9 mouse cellular contexts compared by ENCODE assay signal in the genomic region with DNA sequence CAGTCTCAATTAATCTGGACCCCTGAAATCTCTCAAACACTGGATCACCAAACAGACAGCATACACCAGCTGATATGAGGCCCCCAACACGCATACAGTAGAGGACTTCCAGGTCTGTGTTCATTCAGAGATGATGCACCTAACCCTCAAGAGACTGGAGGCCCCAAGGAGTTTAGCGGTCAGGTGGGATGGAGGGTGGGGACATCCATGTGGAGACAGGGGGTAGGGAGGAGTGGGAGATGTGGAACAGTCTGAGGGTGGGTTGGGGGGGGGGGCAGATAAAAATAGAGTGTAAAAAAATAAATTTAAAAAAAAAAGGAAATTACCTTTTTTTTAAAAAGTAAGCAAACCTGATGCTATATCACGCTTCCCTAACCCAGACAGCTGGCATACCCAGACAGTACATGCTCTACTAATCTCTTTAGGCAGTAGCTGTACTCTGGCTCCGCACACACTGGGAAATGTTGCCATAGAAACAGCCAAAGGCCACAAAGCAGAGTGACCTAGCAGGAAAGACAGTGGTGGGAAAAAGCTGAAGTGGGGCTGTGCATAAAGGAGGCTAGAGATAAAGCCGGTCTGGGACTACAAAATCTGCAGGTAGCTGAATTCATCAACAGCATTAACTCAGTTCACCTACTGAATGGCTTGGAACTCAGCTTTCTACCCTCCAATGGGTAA. TPM values are rescaled to one million over a fixed set of nuclear protein-coding genes. Genes with fewer than 3 reads are reported as not detected.
DNase-seq lines count a peak whose midpoint lies in the region; ATAC-seq lines count a peak whose summit lies in the region.
"Had no signal": no experiment of that assay in that cellular context is flagged by ENCODE, and none has a peak within 500 bp of the region (broad histone marks: within the 10 kb centered on the region; RNA-seq: fewer than 3 reads in every experiment).

No protein-coding gene starts in this region.

- no peak overlapping the region for H3K9ac ChIP-seq in neural tube, embryonic 11.5 days (ENCODE audit: low read length)
- no peak overlapping the region for H3K9ac ChIP-seq in stomach, embryonic 16.5 days (ENCODE audit: low read length)

- DNase-seq in neural tube, embryonic 11.5 days (ENCODE audit: low spot score), result peak; percentile 29
- no peak for DNase-seq in neural tube, embryonic 10.5 days (ENCODE audit: extremely low spot score, low spot score)
- DNase-seq in hindbrain, embryonic 10.5 days (ENCODE audit: low spot score), result peak; percentile 41
- peak; percentile 12 for DNase-seq in liver
- no peak for DNase-seq in frontal cortex, postnatal 10 days (ENCODE audit: low spot score in 2 of 2)
- DNase-seq in thymus, postnatal 14 days, result no peak

- H3K27ac ChIP-seq in neural tube, embryonic 11.5 days (ENCODE audit: low read depth, low read length), result no peak overlapping the region
- H3K27ac ChIP-seq in hindbrain, embryonic 10.5 days, result peak overlapping the region; percentile 35; the same call in 1 of the 2 replicates
- no peak overlapping the region for H3K27ac ChIP-seq in stomach, embryonic 16.5 days (ENCODE audit: low read length)

- H3K9me3 ChIP-seq in neural tube, embryonic 11.5 days (ENCODE audit: control insufficient read depth, low read length), result no peaks in the 10 kb centered on the region
- H3K9me3 ChIP-seq in hindbrain, embryonic 10.5 days, result no peaks in the 10 kb centered on the region
- no peaks in the 10 kb centered on the region for H3K9me3 ChIP-seq in stomach, embryonic 16.5 days (replicated peaks; ENCODE audit: control insufficient read depth, low read length)

- H3K4me1 ChIP-seq in neural tube, embryonic 11.5 days (ENCODE audit: control insufficient read depth, insufficient read depth, low read length), result no peaks in the 10 kb centered on the region
- H3K4me1 ChIP-seq in hindbrain, embryonic 10.5 days (replicated peaks), result peaks cover 26% of the 10 kb centered on the region
- H3K4me1 ChIP-seq in stomach, embryonic 16.5 days (ENCODE audit: control insufficient read depth, insufficient read depth, low read length), result peaks cover 17% of the 10 kb centered on the region

- WGBS in neural tube, embryonic 11.5 days, result 53% methylated on average over 5 of the region's 5 CpGs
- WGBS in hindbrain, embryonic 10.5 days, result 46% methylated on average over 5 of the region's 5 CpGs
- 52% methylated on average over 5 of the region's 5 CpGs for WGBS in stomach, embryonic 16.5 days

- H3K27me3 ChIP-seq in neural tube, embryonic 11.5 days (ENCODE audit: control insufficient read depth, insufficient read depth, low read length), result peaks cover 2% of the 10 kb centered on the region; the same call in 1 of the 2 replicates
- peaks cover 22% of the 10 kb centered on the region for H3K27me3 ChIP-seq in hindbrain, embryonic 10.5 days (ENCODE audit: insufficient read depth, poor library complexity, severe bottlenecking)
- no peaks in the 10 kb centered on the region for H3K27me3 ChIP-seq in stomach, embryonic 16.5 days (ENCODE audit: control insufficient read depth, insufficient read depth, low read length)

- H3K4me3 ChIP-seq in neural tube, embryonic 11.5 days (ENCODE audit: low read depth, low read length), result no peak overlapping the region
- H3K4me3 ChIP-seq in hindbrain, embryonic 10.5 days, result no peak overlapping the region; the same call in 1 of the 2 replicates
- H3K4me3 ChIP-seq in stomach, embryonic 16.5 days (replicated peaks; ENCODE audit: low read length), result no peak overlapping the region

- peak; percentile 82 for ATAC-seq in neural tube, embryonic 11.5 days (ENCODE audit: insufficient read depth, low FRiP score, low TSS enrichment)
- ATAC-seq in stomach, embryonic 16.5 days (ENCODE audit: insufficient read depth, low FRiP score), result 0 out of 2 replicates have a peak, but pooled peaks have one; percentile 62
- no peak for ATAC-seq in erythroblast, adult 5-6 weeks (replicated peaks; ENCODE audit: low FRiP score, poor library complexity, severe bottlenecking)

- no peaks in the 10 kb centered on the region for H3K36me3 ChIP-seq in neural tube, embryonic 11.5 days (ENCODE audit: control insufficient read depth, insufficient read depth, low read length)
- H3K36me3 ChIP-seq in hindbrain, embryonic 10.5 days, result no peaks in the 10 kb centered on the region
- no peaks in the 10 kb centered on the region for H3K36me3 ChIP-seq in stomach, embryonic 16.5 days (ENCODE audit: control insufficient read depth, insufficient read depth, low read length)

- H3K4me2 ChIP-seq in neural tube, embryonic 11.5 days (ENCODE audit: low read depth), result no peak overlapping the region
- H3K4me2 ChIP-seq in stomach, embryonic 16.5 days (ENCODE audit: low read depth, low read length), result no peak overlapping the region

RNA-seq across cellular contexts. Expression of a gene that starts 7.4 kb away (rescaled TPM):
- 6.0 and 6.4 TPM in 2 replicates for polyA plus RNA-seq in neural tube, embryonic 11.5 days (2014; fragmentation: Nextera tagmentation; extraction: Ambion mirVana)
- 5.8 and 8.7 TPM in 2 replicates for polyA plus RNA-seq in hindbrain, embryonic 10.5 days (2016; fragmentation: Nextera tagmentation; extraction: Ambion mirVana)
- polyA plus RNA-seq in stomach, embryonic 16.5 days (2015; fragmentation: Nextera tagmentation; extraction: Ambion mirVana), result 20.2 and 22.7 TPM in 2 replicates
- 0.19 and 3.6 TPM in 2 replicates for total RNA-seq in erythroblast, adult 5-6 weeks (2015; ENCODE audit: low replicate concordance)
- 3.9 and 4.5 TPM in 2 replicates for total RNA-seq in erythroblast, adult 5-6 weeks (2017; ENCODE audit: low replicate concordance)

RNA-seq across cellular contexts. Expression of a gene that starts 27.2 kb away (rescaled TPM):
- polyA plus RNA-seq in neural tube, embryonic 11.5 days (2014; fragmentation: Nextera tagmentation; extraction: Ambion mirVana), result not detected in 2 replicates
- not detected in 2 replicates for polyA plus RNA-seq in hindbrain, embryonic 10.5 days (2016; fragmentation: Nextera tagmentation; extraction: Ambion mirVana)
- polyA plus RNA-seq in stomach, embryonic 16.5 days (2015; fragmentation: Nextera tagmentation; extraction: Ambion mirVana), result 0.13 TPM in 1 of 2 replicates, not detected in the other
- total RNA-seq in erythroblast, adult 5-6 weeks (2015; ENCODE audit: low replicate concordance), result not detected in 2 replicates
- total RNA-seq in erythroblast, adult 5-6 weeks (2017; ENCODE audit: low replicate concordance), result not detected in 2 replicates
- total RNA-seq: heart, adult 18-20 months had no signal

RNA-seq across cellular contexts. Expression of a gene that starts 41.6 kb away (rescaled TPM):
- 48.6 and 52.3 TPM in 2 replicates for polyA plus RNA-seq in neural tube, embryonic 11.5 days (2014; fragmentation: Nextera tagmentation; extraction: Ambion mirVana)
- polyA plus RNA-seq in hindbrain, embryonic 10.5 days (2016; fragmentation: Nextera tagmentation; extraction: Ambion mirVana), result 49.1 and 55.1 TPM in 2 replicates
- 51.7 and 53.0 TPM in 2 replicates for polyA plus RNA-seq in stomach, embryonic 16.5 days (2015; fragmentation: Nextera tagmentation; extraction: Ambion mirVana)
- 14.6 and 29.5 TPM in 2 replicates for total RNA-seq in erythroblast, adult 5-6 weeks (2015; ENCODE audit: low replicate concordance)
- total RNA-seq in erythroblast, adult 5-6 weeks (2017; ENCODE audit: low replicate concordance), result 4.2 and 15.3 TPM in 2 replicates

RNA-seq across cellular contexts. Expression of a gene that starts 49.0 kb away (rescaled TPM):
- not detected in 2 replicates for polyA plus RNA-seq in neural tube, embryonic 11.5 days (2014; fragmentation: Nextera tagmentation; extraction: Ambion mirVana)
- polyA plus RNA-seq in hindbrain, embryonic 10.5 days (2016; fragmentation: Nextera tagmentation; extraction: Ambion mirVana), result not detected in 2 replicates
- not detected in 2 replicates for polyA plus RNA-seq in stomach, embryonic 16.5 days (2015; fragmentation: Nextera tagmentation; extraction: Ambion mirVana)
- not detected in 2 replicates for total RNA-seq in erythroblast, adult 5-6 weeks (2015; ENCODE audit: low replicate concordance)
- not detected in 2 replicates for total RNA-seq in erythroblast, adult 5-6 weeks (2017; ENCODE audit: low replicate concordance)
- total RNA-seq: heart, adult 18-20 months had no signal

Comparison
In these comparisons a context has a peak if more than half of its experiments do, and no peak if none do; other contexts are left out.
1. DNase-seq: peak in neural tube, embryonic 11.5 days (single experiment), hindbrain, embryonic 10.5 days (single experiment) and liver (single experiment); none in neural tube, embryonic 10.5 days (single experiment), frontal cortex, postnatal 10 days (0 of 2) and thymus, postnatal 14 days (single experiment).